Mouse (Mus musculus): ENCODE measurements around the gene 2310030G06Rik. TPM values are rescaled to one million over a fixed set of nuclear protein-coding genes. Genes with fewer than 3 reads are reported as not detected.

Gene 2310030G06Rik
- polyA plus RNA-seq, 1 experiment from 2014 or later: 4.5 TPM

DNA sequence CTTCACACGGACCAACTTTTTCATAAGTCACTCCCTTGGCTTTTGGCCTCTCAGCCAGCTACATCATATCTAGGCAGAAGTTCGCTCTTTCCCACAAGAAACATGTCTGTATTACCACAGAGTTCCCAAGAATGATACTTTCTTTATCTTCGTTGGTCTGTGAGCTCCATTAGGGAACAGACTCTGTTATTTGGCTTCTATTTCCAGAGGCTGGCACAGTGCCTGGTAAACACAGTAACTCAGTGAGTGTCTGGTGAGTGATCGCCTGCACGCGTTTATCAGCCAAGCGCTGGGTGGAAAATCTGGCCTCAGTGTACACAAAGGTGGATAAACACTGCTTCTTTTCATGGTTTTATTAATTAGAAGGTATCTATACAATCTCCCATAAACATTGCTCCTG, 22.9 kb downstream of the 2310030G06Rik start:
- H3K36me3 ChIP-seq (ENCODE audit: control insufficient read depth, insufficient read depth, low read length): no peaks in the 10 kb centered on the region
- DNase-seq (ENCODE audit: low spot score): no peak
- H3K4me3 ChIP-seq (ENCODE audit: low read depth, low read length): no peak overlapping the region
- H3K4me1 ChIP-seq (replicated peaks; ENCODE audit: control insufficient read depth, insufficient read depth, low read length): peaks cover 4% of the 10 kb centered on the region; the same call in 1 of the 2 replicates
- no peak for ATAC-seq (replicated peaks; ENCODE audit: low FRiP score)
- H3K9ac ChIP-seq (ENCODE audit: low read depth, low read length): no peak overlapping the region
- H3K27ac ChIP-seq (ENCODE audit: low read depth, low read length): no peak overlapping the region
- H3K4me2 ChIP-seq: no peak overlapping the region
- peaks cover 14% of the 10 kb centered on the region for H3K27me3 ChIP-seq (replicated peaks; ENCODE audit: control insufficient read depth, insufficient read depth, low read length)
- H3K9me3 ChIP-seq (ENCODE audit: control insufficient read depth, low read length): no peaks in the 10 kb centered on the region
- 70% methylated on average over 7 of the region's 7 CpGs for WGBS

DNA sequence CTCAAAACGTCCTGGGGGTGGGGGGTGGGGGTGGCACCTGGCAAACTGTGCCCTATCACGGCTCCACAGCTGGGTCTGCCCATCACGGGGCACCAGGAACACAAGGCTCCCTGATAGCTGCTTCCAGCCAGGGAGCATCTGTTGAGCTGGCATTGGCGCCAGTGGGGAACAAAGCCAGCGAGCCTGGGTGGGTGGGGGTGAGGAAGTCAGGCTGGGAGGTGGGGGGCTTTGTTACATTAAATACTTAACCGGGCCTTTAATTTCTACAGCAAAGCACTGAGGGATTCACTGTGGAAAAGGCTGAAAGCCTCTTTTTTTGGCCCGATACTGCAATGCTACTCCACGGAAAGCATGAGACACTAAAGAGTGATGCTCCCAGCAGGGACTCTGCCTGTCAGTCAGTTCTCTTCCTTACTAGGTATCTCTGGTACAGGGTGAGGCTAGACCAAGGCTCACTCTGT, 23.9 kb downstream of the 2310030G06Rik start:
- H3K27ac ChIP-seq (ENCODE audit: low read depth, low read length): no peak overlapping the region
- H3K36me3 ChIP-seq (ENCODE audit: control insufficient read depth, insufficient read depth, low read length): no peaks in the 10 kb centered on the region
- no peak overlapping the region for H3K4me3 ChIP-seq (ENCODE audit: low read depth, low read length)
- H3K27me3 ChIP-seq (replicated peaks; ENCODE audit: control insufficient read depth, insufficient read depth, low read length): peaks cover 6% of the 10 kb centered on the region; the same call in 1 of the 2 replicates
- no peak overlapping the region for H3K9ac ChIP-seq (ENCODE audit: low read depth, low read length)
- ATAC-seq (replicated peaks; ENCODE audit: low FRiP score) (no peak), DNase-seq (ENCODE audit: low spot score) (no peak)
- H3K4me1 ChIP-seq (replicated peaks; ENCODE audit: control insufficient read depth, insufficient read depth, low read length): peaks cover 4% of the 10 kb centered on the region; the same call in 1 of the 2 replicates
- 49% methylated on average over 8 of the region's 8 CpGs for WGBS
- no peak overlapping the region for H3K4me2 ChIP-seq
- no peaks in the 10 kb centered on the region for H3K9me3 ChIP-seq (ENCODE audit: control insufficient read depth, low read length)

DNA sequence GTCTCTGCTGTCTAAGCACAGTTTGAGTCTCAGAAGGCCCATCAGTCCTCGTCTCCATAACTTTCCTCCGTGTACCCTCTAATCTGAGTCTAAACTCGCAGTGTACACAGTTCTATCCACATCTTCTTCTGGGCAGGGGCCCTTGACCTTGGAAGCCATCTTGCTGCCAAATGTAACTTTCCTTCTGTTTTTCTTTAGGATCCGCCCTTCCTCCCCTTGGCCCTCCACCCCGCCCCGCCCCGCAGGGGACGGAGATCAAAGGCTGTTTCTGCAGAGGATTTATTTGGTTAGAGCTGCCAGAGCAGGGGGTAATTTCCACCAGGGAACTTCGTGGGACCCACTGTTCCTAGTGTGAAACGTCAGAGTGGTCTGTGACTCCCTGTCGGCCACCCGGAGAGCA, 25.3 kb downstream of the 2310030G06Rik start:
- DNase-seq (ENCODE audit: low spot score) (no peak), ATAC-seq (replicated peaks; ENCODE audit: low FRiP score) (no peak)
- 41% methylated on average over 12 of the region's 12 CpGs for WGBS
- H3K4me1 ChIP-seq (replicated peaks; ENCODE audit: control insufficient read depth, insufficient read depth, low read length): peaks cover 4% of the 10 kb centered on the region; the same call in 1 of the 2 replicates
- H3K36me3 ChIP-seq (ENCODE audit: control insufficient read depth, insufficient read depth, low read length): no peaks in the 10 kb centered on the region
- H3K9ac ChIP-seq (ENCODE audit: low read depth, low read length): no peak overlapping the region
- no peak overlapping the region for H3K27ac ChIP-seq (ENCODE audit: low read depth, low read length)
- H3K9me3 ChIP-seq (ENCODE audit: control insufficient read depth, low read length): no peaks in the 10 kb centered on the region
- no peak overlapping the region for H3K4me2 ChIP-seq
- no peak overlapping the region for H3K4me3 ChIP-seq (ENCODE audit: low read depth, low read length)
- H3K27me3 ChIP-seq (replicated peaks; ENCODE audit: control insufficient read depth, insufficient read depth, low read length): no peaks in the 10 kb centered on the region; the same call in 1 of the 2 replicates

DNA sequence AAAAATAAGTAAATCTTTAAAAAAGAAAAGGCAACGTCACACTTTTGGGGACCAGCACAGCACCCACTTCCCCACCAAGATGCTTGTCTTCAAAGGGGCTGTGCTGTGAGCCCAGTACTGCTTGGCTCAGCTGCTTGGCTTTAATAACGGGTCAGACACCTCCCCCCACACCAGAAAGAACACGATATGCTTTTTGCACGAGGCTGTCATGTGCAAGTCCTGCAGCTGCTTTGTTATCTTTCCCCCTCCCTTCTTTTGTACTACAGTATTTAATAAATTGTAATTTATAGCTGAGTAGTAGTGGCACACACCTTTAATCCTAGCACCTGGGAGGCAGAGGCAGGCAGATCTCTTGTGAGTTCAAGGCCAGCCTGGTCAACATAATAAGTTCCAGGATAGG, 27.5 kb downstream of the 2310030G06Rik start:
- 74% methylated on average over 4 of the region's 4 CpGs for WGBS
- H3K9ac ChIP-seq (ENCODE audit: low read depth, low read length): no peak overlapping the region
- no peaks in the 10 kb centered on the region for H3K36me3 ChIP-seq (ENCODE audit: control insufficient read depth, insufficient read depth, low read length)
- no peak for ATAC-seq (replicated peaks; ENCODE audit: low FRiP score)
- H3K4me3 ChIP-seq (ENCODE audit: low read depth, low read length): no peak overlapping the region
- peaks cover 4% of the 10 kb centered on the region; the same call in 1 of the 2 replicates for H3K4me1 ChIP-seq (replicated peaks; ENCODE audit: control insufficient read depth, insufficient read depth, low read length)
- DNase-seq (ENCODE audit: low spot score): no peak
- no peaks in the 10 kb centered on the region for H3K9me3 ChIP-seq (ENCODE audit: control insufficient read depth, low read length)
- H3K27ac ChIP-seq (ENCODE audit: low read depth, low read length): no peak overlapping the region
- H3K4me2 ChIP-seq: no peak overlapping the region
- H3K27me3 ChIP-seq (replicated peaks; ENCODE audit: control insufficient read depth, insufficient read depth, low read length): no peaks in the 10 kb centered on the region

DNA sequence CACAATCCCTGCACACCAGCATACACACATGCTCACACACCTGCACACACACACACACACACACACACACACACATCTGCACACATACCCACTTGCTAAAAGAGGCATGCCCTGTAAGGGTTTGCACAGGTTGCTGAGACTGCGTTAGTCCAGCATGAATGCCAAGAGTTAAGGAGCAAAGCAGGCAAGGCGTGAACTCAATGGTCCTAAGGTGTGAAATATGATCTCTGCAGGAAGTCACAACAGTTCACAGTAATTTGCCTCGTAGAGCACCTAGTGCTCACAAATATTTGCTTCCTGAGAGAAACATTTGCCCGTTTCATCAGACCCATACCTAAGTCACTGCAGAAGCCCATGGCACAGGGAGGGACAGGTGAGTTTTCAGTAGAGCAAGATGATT, 32.1 kb downstream of the 2310030G06Rik start:
- no peak overlapping the region for H3K4me3 ChIP-seq (ENCODE audit: low read depth, low read length)
- H3K9me3 ChIP-seq (ENCODE audit: control insufficient read depth, low read length): no peaks in the 10 kb centered on the region
- no peak overlapping the region for H3K27ac ChIP-seq (ENCODE audit: low read depth, low read length)
- WGBS: 57% methylated on average over 4 of the region's 4 CpGs
- no peaks in the 10 kb centered on the region for H3K4me1 ChIP-seq (replicated peaks; ENCODE audit: control insufficient read depth, insufficient read depth, low read length)
- ATAC-seq (replicated peaks; ENCODE audit: low FRiP score) (no peak), DNase-seq (ENCODE audit: low spot score) (no peak)
- H3K27me3 ChIP-seq (replicated peaks; ENCODE audit: control insufficient read depth, insufficient read depth, low read length): no peaks in the 10 kb centered on the region
- H3K36me3 ChIP-seq (ENCODE audit: control insufficient read depth, insufficient read depth, low read length): no peaks in the 10 kb centered on the region
- H3K4me2 ChIP-seq: no peak overlapping the region
- no peak overlapping the region for H3K9ac ChIP-seq (ENCODE audit: low read depth, low read length)

DNA sequence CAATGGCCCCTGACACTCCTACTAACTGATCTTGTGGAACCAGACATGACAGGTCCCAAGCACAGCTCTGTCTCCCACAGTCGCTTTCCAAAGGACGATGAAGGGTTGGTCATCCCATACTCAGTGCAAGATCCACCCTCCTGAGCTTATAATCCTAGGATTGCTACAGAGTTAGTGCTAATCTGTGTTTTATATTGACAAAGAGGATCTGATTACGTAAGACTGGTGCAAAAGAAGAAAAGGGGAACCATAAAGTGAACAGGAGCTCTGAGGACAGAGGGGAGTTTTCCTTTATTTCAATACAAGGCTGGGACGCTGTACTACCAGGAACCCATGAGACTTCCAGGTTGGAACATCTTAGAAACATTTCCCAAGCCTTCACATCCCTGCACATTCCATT, 35.0 kb downstream of the 2310030G06Rik start:
- Histone ChIP-seq H3K27ac (ENCODE audit: low read depth, low read length) (no peak overlapping the region), H3K4me3 (ENCODE audit: low read depth, low read length) (no peak overlapping the region), H3K4me1 (replicated peaks; ENCODE audit: control insufficient read depth, insufficient read depth, low read length) (no peaks in the 10 kb centered on the region), H3K4me2 (no peak overlapping the region), H3K9ac (ENCODE audit: low read depth, low read length) (no peak overlapping the region), H3K27me3 (replicated peaks; ENCODE audit: control insufficient read depth, insufficient read depth, low read length) (no peaks in the 10 kb centered on the region), H3K9me3 (ENCODE audit: control insufficient read depth, low read length) (no peaks in the 10 kb centered on the region), H3K36me3 (ENCODE audit: control insufficient read depth, insufficient read depth, low read length) (no peaks in the 10 kb centered on the region)
- DNase-seq (ENCODE audit: low spot score) (no peak), ATAC-seq (replicated peaks; ENCODE audit: low FRiP score) (no peak)
- 64% methylated on average over 4 of the region's 4 CpGs for WGBS

DNA sequence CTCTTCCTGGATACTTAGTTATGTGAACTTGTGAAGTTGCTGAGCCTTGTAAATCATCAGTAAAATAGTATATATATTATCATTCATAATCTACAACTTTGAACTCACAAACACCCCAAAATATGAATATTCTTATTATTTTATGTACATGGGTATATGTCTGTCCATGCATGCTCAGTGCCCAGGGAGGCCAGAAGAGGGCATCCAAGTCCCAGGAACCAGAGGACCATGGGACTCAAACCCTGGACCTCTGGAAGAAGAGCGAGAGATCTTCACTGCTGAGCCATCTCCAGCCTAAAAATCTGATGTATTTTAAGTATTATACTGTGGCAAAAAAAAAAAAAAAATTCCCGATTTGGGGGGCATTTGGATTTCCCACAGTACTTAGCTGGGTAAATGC, 37.2 kb downstream of the 2310030G06Rik start:
- DNase-seq (ENCODE audit: low spot score) (no peak), ATAC-seq (replicated peaks; ENCODE audit: low FRiP score) (no peak)
- Histone ChIP-seq H3K9me3 (ENCODE audit: control insufficient read depth, low read length) (no peaks in the 10 kb centered on the region), H3K27me3 (replicated peaks; ENCODE audit: control insufficient read depth, insufficient read depth, low read length) (no peaks in the 10 kb centered on the region), H3K9ac (ENCODE audit: low read depth, low read length) (no peak overlapping the region), H3K36me3 (ENCODE audit: control insufficient read depth, insufficient read depth, low read length) (no peaks in the 10 kb centered on the region), H3K4me1 (replicated peaks; ENCODE audit: control insufficient read depth, insufficient read depth, low read length) (no peaks in the 10 kb centered on the region), H3K4me2 (no peak overlapping the region), H3K4me3 (ENCODE audit: low read depth, low read length) (no peak overlapping the region), H3K27ac (ENCODE audit: low read depth, low read length) (no peak overlapping the region)
- 26% methylated on average over 2 of the region's 2 CpGs for WGBS

DNA sequence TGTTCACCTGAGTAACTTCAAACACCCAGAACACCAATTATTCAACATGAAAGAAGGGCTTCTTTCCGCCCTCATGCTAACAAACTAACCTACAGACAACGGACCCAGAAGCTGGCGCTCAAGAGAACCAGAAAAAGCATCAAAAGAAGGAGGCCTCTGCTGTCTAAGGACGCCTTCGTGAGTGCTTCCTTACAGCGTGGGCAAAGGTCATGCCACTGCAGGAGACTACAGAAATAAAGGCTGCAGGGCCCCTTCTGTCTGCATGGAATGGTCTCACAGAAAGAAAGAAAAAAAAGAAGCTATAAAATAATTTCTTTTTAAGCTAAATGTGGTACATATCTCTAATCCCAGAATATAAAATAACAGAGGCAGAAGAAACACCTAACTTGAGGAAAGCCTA, 41.4 kb downstream of the 2310030G06Rik start:
- ATAC-seq (replicated peaks; ENCODE audit: low FRiP score): no peak
- Histone ChIP-seq H3K4me1 (replicated peaks; ENCODE audit: control insufficient read depth, insufficient read depth, low read length) (peaks cover 5% of the 10 kb centered on the region; the same call in 1 of the 2 replicates), H3K4me2 (no peak overlapping the region), H3K9me3 (ENCODE audit: control insufficient read depth, low read length) (no peaks in the 10 kb centered on the region), H3K36me3 (ENCODE audit: control insufficient read depth, insufficient read depth, low read length) (no peaks in the 10 kb centered on the region; the same call in 1 of the 2 replicates), H3K9ac (ENCODE audit: low read depth, low read length) (no peak overlapping the region), H3K27me3 (replicated peaks; ENCODE audit: control insufficient read depth, insufficient read depth, low read length) (peaks cover 17% of the 10 kb centered on the region), H3K27ac (ENCODE audit: low read depth, low read length) (no peak overlapping the region), H3K4me3 (ENCODE audit: low read depth, low read length) (no peak overlapping the region)
- 62% methylated on average over 6 of the region's 6 CpGs for WGBS
- DNase-seq (ENCODE audit: low spot score): no peak

DNA sequence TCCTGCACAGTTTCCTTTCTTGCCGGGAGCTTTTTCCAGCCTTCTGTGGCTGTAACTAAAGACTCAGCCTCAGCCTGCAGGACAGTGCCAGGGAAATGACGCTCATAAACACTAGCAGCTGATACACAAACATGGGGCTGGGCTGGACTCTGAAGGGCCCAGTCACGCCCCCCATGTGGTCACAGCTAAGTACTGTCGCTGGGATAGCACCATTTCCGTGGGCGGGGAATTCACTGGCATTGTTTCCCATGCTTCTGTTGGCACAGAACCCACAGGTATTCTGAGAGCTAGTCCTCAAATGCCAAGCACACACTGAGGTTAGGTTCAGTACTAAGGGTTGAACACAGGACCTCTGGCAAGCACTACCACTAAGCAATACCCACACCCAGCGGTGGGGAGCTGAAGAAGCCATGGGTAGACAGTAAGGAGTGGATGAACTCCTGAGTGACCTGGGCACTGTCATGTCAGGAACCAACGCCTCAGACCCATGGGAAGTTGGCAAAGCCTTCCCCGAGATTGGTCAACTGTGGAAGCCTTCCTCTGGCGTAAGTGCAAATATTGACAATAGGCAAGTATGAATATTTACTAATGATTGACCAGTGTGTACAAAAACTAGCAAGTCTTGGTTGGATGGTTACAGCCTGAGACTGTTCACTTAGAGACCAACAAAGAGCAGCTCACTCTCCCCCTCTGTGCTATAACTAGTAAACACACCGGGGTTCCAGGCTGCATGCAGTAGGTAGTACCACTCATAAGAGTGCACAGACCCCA, 45.2 kb downstream of the 2310030G06Rik start:
- DNase-seq (ENCODE audit: low spot score) (no peak), ATAC-seq (replicated peaks; ENCODE audit: low FRiP score) (no peak)
- Histone ChIP-seq H3K9ac (ENCODE audit: low read depth, low read length) (no peak overlapping the region), H3K9me3 (ENCODE audit: control insufficient read depth, low read length) (no peaks in the 10 kb centered on the region), H3K4me1 (replicated peaks; ENCODE audit: control insufficient read depth, insufficient read depth, low read length) (peaks cover 19% of the 10 kb centered on the region), H3K4me2 (no peak overlapping the region), H3K27me3 (replicated peaks; ENCODE audit: control insufficient read depth, insufficient read depth, low read length) (peaks cover 41% of the 10 kb centered on the region), H3K4me3 (ENCODE audit: low read depth, low read length) (no peak overlapping the region), H3K36me3 (ENCODE audit: control insufficient read depth, insufficient read depth, low read length) (no peaks in the 10 kb centered on the region; the same call in 1 of the 2 replicates), H3K27ac (ENCODE audit: low read depth, low read length) (no peak overlapping the region)
- WGBS: 55% methylated on average over 11 of the region's 11 CpGs
